Mouse (Mus musculus) cerebellum, adult (tissue): ENCODE data around the gene Cdk1.

Experiments
- ATAC-seq: cut with Nextera tagmentation; 2 replicates; pipeline ENCODE4 v1.9.2; 2017; ENCODE audit warnings: mild to moderate bottlenecking, moderate library complexity, mixed read lengths; ENCODE audit not compliant: insufficient number of reproducible peaks, low FRiP score, low TSS enrichment

Gene Cdk1

DNA sequence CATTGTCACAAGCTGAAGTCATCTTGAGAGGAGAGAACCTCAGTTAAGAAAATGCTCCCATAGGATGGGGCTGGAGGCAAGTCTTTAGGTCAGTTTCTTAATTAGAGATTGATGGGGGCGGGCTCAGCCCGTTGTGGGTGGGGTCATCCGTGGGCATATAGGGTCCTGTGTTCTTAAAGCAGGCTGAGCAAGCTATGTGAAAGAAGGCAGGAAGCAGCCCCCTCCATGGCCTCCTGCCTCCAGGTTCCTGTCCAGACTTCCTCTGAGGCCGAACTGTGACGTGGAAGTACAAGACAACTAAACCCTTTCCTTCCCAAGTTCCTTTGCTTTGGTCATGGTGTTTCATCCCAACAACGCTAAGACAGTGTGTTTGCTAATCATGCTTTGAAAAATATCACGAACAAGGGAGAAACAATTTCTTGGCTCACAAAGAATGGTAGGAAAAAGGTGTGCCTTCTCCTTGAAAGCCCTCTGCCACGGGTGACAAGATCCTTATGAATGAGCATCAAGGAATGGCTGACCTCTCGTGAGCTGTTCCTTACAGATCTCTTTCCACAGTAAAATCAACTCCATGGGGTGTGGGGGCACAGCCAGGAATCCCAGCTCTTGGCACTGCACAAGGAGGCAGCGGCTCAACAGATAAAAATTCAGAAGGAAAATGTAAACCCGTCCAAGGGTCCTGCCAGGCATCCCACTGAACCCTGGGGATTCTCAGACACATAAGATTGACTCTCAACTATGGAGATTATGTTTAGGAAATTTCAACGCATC is 1.5 kb downstream of the Cdk1 start:
- ATAC-seq: no peak

DNA sequence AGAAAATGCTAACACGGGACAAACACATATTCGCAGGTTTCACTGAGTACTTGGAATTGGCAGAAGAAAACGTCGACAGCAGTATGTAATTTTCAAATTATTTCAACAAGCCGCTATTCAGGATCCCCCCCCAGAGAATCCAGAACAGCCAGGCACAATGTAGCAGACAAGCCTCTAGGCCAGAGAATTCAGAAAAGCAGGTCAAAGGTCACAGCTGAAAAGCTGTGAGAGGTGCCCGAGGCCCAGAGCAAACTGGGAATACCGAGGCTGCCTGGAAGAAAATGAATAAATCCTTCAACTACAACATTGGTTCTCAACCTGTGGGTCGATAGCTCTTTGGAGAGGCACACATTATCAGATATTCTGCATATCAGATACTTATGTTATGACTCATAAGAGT is 4.5 kb downstream of the Cdk1 start:
- ATAC-seq: no peak

DNA sequence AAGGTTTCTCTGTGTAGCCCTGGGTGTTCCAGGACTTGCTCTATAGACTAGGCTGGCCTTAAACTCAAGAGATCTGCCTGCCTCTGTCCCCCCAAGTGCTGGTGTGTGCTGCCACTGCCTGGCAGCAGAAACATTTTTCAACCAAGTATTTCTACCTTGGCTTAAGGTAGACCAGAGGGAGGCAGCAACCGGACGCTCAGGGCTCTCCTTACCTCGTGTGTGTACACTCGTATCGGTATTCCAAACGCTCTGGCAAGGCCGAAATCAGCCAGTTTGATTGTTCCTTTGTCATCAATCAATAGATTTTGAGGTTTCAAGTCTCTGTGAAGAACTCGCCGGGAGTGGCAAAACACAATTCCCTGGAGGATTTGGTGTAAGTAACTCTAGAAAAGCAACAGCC is 10.4 kb downstream of the Cdk1 start:
- no peak for ATAC-seq

DNA sequence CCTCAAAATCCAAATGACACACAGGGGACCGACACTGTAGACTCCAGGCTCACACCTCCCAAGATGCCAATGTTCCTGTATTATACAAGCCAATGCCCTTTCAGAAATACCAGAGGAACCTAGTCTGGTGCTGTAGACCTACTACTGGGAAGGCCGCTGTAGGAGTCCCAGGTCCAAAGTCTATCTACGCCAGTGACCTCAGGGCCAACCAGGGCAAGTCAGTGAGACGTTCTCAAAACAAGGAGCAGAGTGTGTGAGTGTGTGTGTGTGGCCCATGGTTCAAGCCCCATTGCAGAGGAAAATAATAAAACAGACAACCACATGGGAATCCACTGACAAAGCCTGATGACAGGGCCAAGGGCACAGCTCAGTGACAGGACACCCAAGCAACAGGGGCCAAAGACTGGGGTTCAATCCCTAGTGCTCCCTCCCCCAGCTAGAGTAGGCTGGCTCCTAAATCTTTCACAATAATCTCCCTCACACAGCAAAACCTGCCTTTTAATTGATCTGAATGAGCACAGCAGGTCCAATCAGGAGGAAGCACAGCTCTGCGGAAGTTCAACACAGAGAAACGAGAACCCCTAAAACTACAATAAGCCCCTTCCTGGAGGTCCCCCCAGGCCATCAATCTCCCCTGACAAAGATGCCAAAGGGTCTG is 11.0 kb downstream of the Cdk1 start:
- no peak for ATAC-seq

DNA sequence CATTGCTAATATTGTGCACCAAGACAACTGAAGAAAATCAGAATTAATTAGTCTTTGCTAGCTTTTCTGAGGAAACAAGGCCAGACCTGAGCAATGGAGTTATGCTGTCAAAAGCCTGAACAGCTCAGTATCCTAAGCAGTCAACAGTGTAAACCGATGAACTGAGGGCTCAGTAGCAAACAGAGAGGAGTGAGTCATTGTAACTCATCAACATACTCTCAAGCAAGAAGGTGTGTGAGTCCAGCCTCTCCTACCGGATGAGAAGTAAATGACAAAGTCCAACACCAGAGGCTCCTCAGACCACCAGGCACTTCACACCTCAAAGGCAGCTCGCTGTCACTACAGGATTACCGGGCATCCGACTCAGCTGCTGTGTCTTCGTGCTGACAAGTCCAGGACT is 12.7 kb downstream of the Cdk1 start:
- ATAC-seq: no peak

DNA sequence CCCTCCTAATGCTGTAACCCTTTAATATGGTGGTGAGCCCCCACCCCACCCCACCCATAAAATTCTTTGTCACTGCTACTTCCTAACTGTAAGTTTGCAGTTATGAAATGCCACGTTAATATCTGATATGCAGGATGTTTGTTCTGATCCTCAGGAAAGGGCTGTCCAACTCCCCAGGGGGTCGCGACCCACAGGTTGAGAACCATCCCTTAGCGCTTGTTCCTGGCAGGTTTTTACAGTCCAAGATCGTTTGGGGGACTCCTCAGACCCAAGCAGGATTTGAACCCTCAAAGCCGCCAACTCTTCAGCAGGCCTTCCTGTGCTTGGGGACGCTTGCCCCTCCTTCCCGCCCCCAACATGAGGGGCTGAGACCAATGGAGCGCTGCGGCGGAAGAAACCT is 16.5 kb downstream of the Cdk1 start:
- ATAC-seq: no peak

DNA sequence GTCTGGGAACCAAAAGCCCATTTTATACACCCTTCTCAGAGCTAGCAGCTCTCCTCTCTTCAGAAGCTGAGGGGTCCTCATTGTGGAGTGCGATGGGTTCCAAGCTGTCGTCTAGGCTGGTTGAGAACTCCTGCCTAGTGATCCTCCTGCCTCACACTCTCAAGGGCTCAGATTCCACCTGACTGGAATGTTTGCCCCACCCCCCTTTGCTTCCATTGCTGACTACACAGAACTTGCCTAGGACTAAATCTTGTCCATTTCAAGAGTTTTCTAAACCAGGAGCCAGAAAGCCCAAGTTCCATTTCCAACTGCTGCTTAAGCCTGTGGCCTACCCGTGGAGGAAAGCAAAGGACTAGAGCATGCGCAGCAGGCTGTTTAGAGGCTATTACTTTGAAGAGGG is 17.1 kb downstream of the Cdk1 start:
- no peak for ATAC-seq

DNA sequence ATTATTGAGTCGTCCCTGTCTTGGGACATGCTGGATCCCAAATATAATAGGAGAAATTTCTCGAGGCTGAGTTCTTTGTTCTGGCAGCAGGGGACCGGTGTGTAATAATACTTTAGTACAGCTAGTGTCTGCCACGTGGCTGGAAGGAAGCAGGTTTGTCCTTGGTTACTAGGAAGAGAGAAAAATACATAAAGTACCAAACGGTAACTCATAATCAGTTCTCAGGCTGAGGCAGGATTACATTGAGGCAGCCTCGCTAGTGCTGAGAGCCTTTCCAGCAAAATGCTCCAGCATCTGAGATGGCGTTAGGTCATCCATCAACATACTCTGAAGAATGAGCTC is 17.6 kb downstream of the Cdk1 start:
- no peak for ATAC-seq

DNA sequence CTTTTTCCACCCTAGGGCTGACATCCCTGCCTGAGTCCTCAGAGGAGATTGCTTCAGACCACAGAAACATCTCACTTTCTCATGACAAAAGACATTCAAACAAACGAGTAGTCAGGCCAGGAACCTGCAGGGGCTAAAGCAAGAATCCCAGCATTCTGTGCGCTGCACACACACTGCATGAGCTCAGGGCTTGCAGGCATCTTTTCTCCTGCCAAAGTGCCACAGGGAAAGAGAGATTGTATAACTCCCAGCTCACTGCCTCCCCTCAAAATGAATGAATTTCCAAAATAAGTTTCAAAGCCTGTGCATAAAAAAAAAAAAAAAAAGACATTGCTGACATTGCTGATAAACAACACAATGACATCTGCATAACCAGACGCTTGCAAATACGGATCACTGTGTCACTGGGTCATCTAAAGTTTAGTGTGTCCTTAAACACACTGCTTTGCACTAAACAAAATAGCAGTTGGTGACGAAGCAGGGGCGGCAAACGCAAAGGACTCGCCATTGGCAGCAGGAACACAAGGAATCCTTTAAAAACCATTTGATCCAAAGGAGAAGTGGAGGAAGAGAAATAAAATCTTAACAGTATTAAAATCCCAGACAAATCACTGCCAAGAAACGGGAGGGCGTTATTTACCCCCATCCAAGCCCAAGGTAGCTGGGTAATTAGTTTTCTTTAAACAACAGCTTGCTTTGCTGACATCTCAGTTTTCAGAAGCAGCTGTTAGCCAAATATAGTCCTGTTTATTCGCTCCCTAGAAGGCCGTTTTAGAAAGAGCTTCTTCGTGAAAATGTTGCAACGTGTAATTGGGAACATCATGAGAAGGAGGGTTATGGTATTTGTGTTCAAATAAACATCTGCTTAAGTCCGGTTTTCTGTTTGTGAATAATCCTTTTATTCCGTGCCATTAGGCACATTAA is 18.2 kb downstream of the Cdk1 start:
- ATAC-seq: no peak

DNA sequence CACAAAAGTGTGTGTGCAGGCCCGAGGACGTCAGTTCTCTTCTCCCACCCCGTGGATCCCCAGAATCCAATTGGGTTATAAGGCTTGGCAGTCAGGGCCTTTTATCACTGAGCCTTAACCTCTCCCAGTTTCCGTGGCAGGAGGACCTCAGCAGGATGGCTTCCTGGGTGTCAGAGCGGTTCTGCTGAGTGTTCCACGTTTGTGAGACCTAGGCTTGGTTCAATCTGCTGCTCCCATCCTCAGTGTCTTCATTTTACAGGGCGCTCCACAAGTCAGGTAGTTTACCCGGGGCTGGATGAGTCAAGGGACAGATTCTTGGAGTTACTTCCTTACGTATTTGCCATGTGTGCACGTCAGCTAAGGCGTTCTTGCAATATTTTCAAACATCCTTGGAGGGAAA is 19.5 kb downstream of the Cdk1 start:
- no peak for ATAC-seq

DNA sequence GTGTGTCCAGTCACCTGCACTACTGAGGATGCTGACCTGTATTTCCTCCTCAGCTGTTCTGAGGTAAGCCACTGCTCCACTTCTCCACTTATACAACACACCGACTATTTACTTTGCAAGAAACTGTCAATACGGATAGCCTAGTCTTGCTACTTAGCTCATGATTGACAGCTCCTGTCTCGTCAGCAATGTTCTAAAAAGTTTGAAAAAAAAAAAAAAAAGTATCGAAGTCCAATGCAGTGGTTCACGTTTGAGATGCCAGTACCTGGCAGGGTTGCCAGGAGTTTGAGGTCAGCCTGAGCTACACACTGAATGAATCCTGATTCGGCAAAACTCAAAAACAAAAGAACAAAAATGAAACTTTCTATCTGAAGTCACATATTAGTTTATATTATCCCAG is 21.5 kb downstream of the Cdk1 start:
- ATAC-seq: no peak

DNA sequence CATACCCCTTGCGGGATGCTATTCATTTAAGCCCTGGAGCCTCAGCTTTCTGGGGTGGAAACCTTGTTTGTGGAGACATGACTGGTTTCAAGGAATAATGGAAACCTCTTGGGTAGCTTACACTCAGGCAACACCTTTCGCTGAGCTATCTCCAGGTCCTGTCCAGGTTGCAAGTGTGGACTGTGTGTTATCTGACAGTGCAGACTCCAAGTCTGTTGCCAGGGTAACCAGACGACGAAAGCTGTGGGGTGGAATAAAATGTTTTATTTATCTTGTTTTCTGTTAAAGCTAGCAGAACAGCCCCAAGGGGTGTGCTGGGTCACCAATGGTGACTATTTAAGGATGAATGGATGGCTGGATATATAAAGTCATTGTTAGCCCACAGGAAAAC is 24.1 kb downstream of the Cdk1 start:
- ATAC-seq: no peak

DNA sequence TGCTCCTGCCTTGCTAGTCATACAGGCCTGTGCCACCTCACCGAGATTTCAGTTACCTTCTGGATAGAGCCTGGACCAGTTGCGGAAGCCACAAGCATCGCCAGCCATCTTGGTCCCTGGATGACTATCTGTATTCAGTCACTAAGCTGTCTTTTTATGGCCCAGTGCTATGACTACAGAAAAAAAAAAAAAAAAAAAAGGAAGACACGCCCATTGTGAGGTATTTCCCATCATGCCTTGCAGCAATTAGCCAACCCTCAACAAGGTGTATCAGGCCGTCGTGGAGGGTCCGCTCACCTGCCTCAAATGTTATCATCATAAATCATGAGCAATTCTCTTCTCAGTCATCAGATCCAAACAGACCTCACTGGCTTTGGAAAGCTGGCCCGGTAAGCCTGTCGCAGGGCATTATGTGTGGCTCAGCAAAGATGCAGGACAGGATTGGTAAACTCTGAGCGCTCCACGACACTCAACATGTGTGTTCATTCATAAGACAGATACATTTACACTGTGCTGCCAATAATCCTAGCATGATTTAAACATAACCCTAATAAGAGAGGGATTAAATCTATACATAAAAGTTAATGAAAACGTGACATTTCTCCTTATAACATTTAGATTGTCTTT is 24.6 kb downstream of the Cdk1 start:
- no peak for ATAC-seq

DNA sequence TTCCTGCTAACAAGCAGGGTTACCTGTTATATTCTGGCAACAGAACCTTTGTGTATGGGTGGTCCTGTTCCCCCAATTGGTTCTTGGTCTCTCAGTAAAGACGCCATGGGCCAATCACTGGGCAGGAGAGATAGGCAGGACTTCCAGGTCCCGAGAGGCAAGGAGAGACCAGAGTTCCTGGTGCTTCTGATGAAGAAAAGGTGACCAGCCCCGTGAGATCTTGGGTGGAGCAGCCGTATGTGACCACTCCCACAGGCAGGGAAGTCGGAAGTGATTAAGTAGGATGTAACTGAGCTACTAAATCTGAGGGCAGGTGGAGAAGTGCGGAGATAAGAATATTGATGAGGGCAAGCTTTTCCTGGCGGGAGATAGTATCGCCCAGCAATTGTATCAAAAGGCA is 25.4 kb downstream of the Cdk1 start:
- ATAC-seq: no peak

DNA sequence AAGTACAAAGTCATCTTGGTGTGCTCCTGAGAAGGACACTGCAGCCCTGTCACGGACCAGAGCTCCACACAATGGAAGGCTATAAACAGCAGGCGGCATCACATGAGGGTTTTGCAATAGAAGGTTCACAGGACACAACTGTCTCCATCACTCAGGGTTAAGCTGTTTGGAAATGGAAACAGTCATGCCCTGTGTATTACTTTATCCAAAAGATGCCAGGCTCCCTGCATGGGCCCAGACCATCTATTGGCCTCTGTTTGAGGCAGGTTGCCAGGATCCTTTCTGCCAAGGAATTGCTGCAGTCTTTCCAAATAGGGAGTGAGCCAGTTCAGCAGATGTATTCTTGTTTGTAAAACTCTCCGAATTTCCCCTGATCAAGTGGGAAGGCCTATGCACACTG is 26.3 kb downstream of the Cdk1 start:
- ATAC-seq: no peak

DNA sequence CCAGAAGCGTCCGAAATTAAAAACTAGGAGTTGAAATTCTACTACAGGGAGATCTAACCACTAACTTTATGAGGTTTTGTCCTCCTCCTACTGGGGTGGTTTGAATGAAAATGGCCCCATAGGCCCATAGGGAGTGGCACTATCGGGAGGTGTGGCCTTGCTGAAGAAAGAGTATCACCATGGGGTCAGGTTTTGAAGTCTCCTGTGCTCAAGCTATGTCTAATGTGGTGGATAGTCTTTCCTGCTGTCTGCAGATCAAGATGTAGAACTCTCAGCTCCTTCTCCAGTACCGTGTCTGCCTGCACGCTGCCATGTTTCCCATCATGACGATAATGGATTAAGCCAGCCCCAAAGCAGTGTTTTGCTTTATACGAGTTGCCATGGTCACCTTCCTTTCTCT is 27.9 kb downstream of the Cdk1 start:
- no peak for ATAC-seq

DNA sequence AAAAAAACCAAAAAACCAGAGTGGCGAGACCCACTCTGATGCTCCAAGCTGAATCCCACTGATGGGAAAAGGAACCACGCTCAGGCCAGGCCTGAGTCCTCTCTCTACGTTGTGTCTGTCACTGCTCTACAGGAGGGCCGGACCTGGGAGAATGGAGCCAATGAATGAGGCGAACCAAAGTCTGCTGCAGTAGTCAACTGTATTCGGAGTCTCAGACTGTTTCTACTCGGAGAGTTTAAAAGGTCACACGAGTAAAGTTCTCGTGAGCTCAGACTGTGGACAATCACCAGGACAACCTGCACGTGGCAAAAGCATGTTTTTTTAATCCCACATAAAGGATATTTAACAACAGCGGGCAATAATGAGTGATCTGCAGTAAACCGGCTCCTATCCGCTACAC is 28.8 kb downstream of the Cdk1 start:
- no peak for ATAC-seq

DNA sequence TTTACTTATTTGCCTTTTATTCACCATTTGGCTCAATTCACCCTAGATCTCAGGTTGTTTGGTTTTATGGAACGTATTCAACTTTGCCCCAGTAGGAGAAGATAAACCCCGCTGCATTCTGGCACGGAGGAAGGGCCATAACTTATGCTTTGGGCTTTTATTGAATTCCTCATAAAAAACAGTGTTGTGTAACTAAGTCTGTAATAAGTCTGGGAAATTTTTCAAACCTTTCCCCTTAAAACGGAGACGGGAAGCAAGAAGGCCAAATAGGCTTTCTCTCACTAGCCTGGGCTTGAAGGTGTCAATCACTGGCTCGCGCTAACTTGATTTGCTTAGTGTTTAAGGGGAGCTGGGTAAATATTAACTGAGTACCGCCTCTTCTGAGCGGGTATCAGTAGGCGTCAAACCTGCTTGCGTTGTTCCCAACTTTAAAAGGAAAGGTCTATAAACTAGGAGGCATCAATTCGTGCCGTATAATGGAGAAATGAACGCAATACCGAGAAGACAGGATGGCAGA is 31.2 kb downstream of the Cdk1 start:
- no peak for ATAC-seq

DNA sequence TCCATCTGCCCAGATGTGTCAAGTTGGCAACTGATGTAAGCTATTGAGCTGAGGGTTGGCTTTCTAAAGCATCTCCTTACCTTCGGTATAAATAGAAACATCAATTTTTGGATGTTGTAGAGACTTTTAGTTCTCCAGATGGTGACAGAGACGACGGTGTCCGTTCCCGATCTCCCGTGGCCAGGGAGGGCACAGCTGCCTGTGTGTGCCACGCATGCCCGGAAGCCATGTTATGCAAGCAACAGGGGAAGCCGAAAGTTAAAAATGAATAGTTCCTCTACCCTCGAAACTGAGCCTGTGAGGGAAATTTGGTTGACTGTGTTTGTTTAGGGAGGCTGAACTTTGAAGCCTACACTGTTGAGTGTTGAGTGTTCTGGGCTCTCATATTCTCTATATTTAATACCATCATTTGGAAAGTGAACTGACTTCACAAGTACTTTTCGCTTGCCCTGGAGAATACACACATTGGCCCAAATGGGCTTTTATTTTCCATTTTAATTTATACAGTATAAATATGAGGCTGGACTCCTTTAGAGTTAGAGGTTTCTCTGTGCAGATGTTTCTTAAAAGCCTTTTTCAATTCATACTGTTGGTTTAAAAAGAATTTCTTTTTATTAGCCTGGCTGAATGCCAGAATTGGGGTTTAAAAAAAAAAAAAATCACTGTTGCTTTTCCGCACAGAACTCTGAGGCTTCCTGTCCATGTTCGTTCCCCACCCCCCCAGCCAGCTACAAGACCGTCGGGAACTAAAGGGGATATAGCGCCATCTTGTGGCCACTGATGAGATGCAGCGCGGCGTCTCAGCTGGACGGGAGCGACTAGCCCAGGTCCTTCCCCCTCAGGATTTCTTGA is 31.8 kb downstream of the Cdk1 start:
- ATAC-seq: peak; percentile 81

DNA sequence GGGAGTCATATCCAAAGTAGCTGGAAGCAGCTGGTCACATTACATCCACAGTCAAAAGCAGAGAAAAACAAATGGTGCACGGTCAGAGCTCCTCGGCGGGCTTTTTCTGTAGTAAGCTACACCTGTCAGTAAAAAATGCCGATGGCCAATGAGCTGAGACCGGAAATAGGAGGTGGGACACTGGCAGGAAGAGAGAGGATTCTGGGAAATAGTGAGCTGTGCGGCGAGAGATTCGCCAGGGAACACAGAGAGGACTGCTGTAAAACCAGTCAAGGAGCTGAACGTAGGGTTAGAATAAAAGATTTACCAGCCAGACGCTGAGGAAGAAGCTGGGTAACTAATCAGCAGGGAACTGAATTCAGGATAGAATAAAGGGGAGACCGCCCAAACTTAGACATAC is 34.2 kb downstream of the Cdk1 start:
- no peak for ATAC-seq
